Mouse (Mus musculus) cerebral cortex, adult 2 months (tissue): Measurements from ENCODE around the gene Pgls.

ENCODE experiments used
- WGBS: fragments of 180-500 bp; shearing (Covaris S2); methylation state at CpG from one replicate; pipeline ENCODE4 v1.1.7; 2018; 5-methylcytosine and 5-hydroxymethylcytosine counted together

Pgls gene

DNA sequence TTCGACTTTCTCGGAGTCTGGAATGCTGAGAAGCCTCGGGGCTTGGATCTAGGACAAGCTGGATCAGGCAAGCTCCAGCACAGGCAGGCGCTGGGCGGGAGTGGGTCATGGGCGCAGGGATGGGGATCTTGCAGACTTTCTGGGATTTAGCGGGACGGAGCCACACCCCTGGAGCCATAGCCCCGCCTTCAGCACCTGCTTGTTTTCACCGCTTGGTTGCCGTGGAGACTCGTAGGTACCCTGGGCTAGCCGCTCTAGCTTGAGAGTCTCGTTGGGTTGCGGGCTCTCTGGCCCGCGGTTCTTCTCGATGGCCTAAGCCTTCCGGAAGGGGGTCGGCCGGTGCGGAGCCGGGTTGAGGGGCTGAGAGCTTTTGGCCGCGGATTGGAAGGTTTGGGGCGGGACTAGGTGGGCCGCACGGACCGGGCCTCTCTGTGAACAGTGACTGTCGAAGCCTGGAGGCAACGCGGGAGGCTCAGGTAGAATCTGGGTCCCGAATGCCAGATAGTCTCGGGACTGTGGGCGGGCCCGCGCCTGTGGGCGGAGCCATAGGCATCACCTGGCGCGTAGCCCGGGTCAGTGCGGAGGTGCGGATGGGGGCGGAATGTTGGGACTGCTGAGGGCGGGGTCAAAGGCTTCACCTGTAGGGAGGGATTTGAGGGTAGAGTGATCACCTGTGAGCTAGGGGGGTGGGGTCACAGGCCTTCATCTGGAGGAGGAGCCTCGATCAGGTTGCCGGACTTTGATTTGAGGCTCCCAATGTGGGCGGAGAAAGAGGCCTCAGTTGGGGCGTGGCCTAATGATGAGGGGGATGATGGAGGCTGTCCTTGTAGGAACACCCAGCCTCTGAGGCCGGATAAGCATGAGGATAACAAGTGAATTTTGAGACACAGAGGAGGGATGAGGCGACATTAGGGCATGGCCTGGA is 22.3 kb upstream of the Pgls start:
- WGBS = under 1% methylated on average over 51 of the region's 51 CpGs

- WGBS = under 1% methylated on average over 41 of the region's 41 CpGs
Measured at GRCm38 (mm10) chr8:71570291-71570954, 21.6 kb upstream of the Pgls start.

DNA sequence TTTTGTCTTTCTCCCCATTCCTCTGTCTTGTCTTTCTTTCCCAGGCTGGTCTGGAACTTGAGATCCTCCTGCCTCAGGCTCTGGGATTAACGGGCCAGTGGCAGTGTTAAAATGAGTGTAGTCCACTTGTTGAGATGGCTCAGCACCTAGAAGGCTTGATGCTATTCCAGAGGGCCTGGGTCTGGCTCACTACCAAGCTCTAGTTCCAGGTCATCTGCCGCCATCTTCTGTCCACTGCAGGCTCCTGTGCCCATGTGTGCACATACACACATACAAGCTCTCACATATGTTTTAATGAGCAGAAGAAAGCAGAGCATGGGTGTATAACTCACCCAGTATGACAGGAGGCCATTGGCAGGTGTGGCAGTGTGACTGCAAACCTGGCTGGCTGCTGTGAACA is 19.9 kb upstream of the Pgls start:
- WGBS = 80% methylated on average over 2 of the region's 2 CpGs

- WGBS = 37% methylated on average over 9 of the region's 9 CpGs
Measured at GRCm38 (mm10) chr8:71572847-71573633, 18.9 kb upstream of the Pgls start.

- WGBS = 73% methylated on average over 7 of the region's 7 CpGs
Measured at GRCm38 (mm10) chr8:71574426-71574825, 17.6 kb upstream of the Pgls start.

GRCm38 (mm10) chr8:71575020-71575419 is 17.0 kb upstream of the Pgls start:
- WGBS = 86% methylated on average over 1 of the region's 1 CpGs

DNA sequence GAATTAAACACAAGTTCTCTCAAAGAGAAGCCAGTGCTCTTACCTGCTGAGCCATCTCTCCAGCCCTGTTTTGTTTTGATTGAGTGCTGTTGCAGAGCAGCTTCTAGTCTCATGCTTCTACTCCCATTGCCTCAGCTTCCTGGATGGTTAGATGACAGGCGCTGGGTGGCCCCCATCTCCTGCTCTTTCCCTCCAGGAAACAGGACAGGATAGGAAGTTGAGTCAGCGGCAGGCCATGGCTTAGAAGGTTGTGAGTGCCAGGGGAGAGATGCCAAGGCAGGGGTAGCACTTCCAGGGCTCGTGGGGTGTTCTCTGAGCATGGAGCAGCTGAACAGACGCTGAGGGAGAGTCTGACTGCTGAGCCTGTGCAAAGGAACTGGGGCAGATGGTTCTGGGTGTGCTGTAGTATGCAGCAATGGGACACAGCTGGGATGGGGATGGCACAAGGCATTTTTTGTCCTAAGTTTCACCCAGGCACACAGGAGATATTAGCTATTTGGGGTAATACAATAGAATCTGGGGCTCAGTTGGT is 14.1 kb upstream of the Pgls start:
- WGBS = 60% methylated on average over 4 of the region's 4 CpGs

DNA sequence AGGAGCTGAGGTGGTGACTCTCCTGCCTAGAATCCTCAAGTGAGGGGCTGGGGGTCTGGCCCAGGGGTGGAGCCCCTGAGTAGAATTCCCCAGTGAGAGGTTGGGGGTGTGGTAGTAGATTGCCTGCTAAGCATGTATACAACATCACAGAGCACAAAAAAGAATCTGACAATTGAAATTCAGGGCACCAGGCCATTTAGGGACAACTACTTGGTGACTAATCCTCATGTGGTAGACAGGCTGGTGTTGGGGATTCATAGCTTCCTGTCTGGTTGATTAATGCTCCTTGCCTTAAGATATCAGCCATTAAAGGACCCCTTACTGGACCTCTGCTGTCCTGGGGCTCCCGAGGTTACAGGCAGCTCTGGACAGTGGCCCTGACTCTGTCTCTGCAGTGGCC is 13.0 kb upstream of the Pgls start:
- WGBS = 68% methylated on average over 1 of the region's 1 CpGs

DNA sequence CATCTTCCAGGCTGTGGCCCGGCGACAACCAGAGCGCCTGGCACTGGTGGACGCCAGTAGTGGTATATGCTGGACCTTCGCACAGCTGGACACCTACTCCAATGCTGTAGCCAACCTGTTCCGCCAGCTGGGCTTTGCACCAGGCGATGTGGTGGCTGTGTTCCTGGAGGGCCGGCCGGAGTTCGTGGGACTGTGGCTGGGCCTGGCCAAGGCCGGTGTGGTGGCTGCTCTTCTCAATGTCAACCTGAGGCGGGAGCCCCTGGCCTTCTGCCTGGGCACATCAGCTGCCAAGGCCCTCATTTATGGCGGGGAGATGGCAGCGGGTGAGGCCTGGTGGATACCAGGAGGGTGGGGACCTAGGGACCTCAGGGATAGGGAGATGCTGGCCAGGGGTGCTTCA is 12.5 kb upstream of the Pgls start:
- 77% methylated on average over 14 of the region's 14 CpGs for WGBS

DNA sequence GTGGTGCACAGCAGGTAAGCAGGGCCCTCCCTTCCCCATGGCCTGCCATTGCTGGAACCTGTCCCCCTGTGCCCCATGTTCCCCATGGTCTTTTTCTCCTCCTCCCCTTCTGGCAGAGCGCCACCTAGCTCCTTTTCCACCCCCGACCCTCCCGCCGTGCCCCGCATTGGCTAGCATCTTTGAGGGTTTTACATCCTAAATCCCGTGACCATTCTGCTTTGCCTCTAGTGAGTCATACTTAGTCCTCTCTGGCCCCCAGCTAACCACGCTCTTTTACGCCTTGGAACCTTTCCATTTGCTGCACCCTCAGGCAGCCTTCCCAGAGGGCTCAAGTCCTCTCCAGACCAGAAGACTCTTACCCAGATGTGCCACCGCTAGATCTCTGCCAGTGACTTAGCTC is 11.8 kb upstream of the Pgls start:
- 52% methylated on average over 8 of the region's 9 CpGs for WGBS

- WGBS = 68% methylated on average over 2 of the region's 2 CpGs
Measured at GRCm38 (mm10) chr8:71586891-71587290, 5.1 kb upstream of the Pgls start.

DNA sequence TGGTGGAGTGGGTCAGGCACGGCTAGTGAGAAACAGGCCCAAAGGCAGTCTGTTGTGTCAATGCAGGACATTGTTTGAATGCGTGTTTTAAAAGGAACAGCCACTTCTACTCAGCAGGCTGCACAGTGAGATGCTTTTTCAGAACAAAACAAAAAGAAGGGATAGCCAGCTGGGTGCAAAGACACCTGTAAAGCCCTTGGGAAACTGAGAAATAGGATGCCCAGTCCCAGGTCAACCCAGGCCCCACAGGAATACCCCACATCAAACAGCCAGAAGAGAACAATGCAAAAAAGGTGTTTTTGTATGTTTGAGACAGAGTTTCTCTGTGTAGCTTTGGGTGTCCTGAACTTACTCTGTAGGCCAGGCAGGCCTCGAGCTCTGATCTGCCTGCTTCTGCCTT is 3.2 kb upstream of the Pgls start:
- WGBS = 57% methylated on average over 3 of the region's 3 CpGs

DNA sequence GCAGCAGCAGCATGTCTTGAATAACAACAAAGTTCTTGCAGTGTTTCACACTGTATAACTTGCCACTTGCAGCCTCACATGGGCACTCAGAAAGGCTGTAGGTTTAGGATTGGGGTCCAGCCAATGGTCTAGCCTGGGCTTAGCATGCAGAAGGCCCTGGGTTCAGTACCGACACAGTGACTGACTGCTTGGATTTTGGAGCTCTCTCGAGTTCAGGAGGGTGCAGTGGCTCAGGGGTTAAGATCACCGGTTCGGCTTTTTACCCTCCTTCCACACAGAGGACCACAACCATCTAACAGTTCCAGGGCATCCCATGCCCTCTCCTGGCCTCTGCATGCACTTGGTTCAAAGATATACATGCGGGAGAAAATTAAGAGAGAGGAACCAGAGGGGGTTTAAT is 959 bp upstream of the Pgls start:
- 11% methylated on average over 5 of the region's 5 CpGs for WGBS

DNA sequence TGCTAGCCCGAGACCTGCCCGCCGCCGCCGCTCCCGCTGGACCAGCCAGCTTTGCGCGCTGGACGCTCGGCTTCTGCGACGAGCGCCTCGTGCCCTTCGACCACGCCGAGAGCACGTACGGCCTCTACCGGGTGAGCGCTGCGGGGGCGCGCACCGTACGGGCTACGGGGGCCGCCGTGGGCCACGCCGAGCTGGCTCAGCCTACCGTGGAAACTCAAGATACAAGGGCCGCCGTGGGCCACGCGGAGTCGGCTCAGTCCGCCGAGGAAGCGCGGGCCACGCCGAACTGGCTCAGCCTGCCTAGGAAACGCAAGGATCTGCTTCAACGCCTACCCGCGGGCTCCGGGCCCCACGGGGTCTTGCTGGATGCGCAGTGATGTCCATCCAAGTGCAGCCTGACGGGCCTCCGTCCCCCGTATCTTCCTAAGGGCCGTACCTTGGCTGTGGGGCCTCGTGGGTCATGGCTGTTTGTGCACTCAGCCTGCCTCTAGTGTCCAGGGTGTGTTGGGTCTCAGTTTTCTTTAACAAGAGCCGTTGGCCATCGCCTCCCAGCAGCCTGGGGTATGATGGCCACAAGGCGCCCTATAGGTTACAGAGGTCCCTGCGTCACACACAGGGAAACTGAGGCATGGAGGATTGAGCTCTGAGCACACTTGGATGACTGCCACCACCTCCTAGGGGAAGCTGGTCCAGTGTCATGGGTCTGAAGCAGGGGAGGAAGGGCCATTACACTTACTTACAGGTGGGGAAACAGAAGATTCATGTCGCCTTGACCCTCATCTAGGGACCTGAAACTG is 596 bp downstream of the Pgls start:
- WGBS = 4% methylated on average over 60 of the region's 60 CpGs

DNA sequence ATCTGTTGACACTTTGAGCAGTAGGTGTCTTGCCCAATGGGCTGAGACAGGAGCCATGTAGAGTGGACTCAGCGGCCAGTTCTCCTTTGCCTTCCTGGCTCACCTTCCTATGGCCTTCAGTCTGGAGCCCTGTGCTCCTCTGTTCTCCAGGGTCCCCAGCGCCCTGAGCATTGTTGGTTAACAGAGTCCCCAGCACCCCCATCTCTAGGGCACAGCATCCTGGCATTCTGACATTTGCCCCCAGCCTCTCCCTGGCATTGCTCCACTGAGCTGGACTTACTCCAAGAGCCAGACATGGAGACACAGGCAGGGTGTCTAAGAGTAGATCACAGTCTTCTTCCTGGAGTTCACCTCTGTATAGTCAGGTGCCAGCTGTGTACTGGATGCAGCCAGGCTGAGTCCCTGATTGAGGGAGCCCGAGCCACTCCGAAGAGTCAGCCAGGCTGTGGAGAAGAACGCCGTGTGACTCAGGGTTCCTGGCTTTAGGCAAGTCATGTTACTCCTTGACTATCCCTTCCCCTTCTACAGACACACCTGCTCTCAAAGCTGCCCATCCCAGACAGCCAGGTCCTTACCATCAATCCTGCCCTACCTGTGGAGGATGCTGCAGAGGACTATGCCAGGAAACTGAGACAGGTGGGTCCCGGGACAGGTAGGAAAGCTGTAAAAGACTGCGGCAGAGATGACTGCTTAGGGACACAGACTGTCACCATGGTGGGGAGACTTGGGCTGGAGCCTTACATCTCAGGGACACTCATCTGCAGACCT is 1.8 kb downstream of the Pgls start:
- 84% methylated on average over 8 of the region's 8 CpGs for WGBS

GRCm38 (mm10) chr8:71594324-71594722 is 2.3 kb downstream of the Pgls start:
- WGBS = 96% methylated on average over 4 of the region's 4 CpGs

- WGBS = 6% methylated on average over 27 of the region's 27 CpGs
Measured at GRCm38 (mm10) chr8:71595862-71596261, 3.9 kb downstream of the Pgls start.

GRCm38 (mm10) chr8:71596384-71596783 is 4.4 kb downstream of the Pgls start:
- 60% methylated on average over 6 of the region's 6 CpGs for WGBS

DNA sequence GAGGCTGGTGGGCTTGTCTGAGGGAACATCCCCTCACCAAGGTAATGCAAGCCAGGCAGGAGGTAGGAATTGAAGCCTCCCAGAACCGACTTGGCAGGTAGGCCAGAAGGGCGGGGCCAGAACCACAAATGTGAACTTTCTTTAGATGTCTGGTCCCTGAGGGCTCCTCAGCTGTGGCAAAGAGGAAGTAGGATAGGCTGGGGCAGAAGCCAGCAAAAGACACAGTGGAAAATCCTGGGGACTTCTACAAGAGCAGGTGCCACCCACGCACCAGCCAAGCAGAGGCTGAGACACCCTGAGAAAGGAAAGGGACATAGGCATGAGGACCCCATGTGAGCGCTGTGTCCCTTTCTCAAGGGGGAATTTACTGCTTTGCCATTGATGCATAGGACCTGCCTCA is 4.8 kb downstream of the Pgls start:
- WGBS = 73% methylated on average over 4 of the region's 4 CpGs

DNA sequence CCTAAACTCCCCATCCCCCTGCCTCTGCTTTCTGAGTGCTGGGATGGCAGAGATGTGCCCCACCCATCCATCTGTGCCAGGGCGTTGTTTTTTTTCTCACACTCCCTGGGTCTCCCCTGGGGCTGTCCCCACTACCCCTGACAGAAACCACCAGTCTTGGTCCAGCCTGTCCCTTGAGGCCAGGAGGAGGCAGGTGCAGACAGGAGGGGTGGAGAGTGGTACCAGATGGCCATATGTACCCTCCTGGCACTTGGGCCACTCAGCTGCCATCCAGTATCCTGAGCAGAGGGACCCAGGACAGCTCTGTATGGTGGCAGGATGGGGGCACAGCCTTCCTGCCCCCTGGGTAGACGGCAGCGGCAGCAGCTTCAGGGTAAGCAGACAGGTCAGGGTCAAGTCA is 5.5 kb downstream of the Pgls start, which contains the start of gene Fam129c:
Fam129c (plus strand) TSS at position 198 of the 400 bp plus-strand sequence.
- WGBS = 85% methylated on average over 3 of the region's 3 CpGs
